Mouse (Mus musculus): ENCODE data around the gene Def6.

- TF ChIP-seq MAX (IDR thresholded peaks at IDR 0.05; ENCODE audit: low read depth) (no peak), MYOD1 (IDR thresholded peaks at IDR 0.05; ENCODE audit: control insufficient read depth in 1 of 3, insufficient read length in 2 of 3, low read depth in 2 of 3) (no peak), POLR2A (IDR thresholded peaks at IDR 0.05; ENCODE audit: insufficient read length, low read depth) (no peak), POLR2AphosphoS2 (IDR thresholded peaks at IDR 0.05; ENCODE audit: insufficient read length, low read depth) (no peak), MYOG (IDR thresholded peaks at IDR 0.05; ENCODE audit: control insufficient read depth in 1 of 3, insufficient read depth in 1 of 3, insufficient read length in 2 of 3, low read depth in 2 of 3) (no peak), USF1 (IDR thresholded peaks at IDR 0.05; ENCODE audit: low read depth) (no peak), E2F4 (IDR thresholded peaks at IDR 0.05; ENCODE audit: insufficient read depth) (no peak), CEBPB (IDR thresholded peaks at IDR 0.05; ENCODE audit: insufficient read depth, poor library complexity, severe bottlenecking) (no peak)
Observed at GRCm38 (mm10) chr17:28213236-28213635, 5.7 kb downstream of the Def6 start.

Data from myocyte (in vitro differentiated cells).